Mouse (Mus musculus) right cerebral cortex, postnatal 14 days (tissue): ENCODE measurements at regions not wholly inside any gene's neighbourhood (a gene's known extent, or its start where the extent isn't known, plus 50 kb on each side); places are given as distances from the start of the nearest gene placed in this dataset.

Experiments used
- DNase-seq: peaks from one replicate; pipeline ENCODE4 v3.0.0; 2022

DNA sequence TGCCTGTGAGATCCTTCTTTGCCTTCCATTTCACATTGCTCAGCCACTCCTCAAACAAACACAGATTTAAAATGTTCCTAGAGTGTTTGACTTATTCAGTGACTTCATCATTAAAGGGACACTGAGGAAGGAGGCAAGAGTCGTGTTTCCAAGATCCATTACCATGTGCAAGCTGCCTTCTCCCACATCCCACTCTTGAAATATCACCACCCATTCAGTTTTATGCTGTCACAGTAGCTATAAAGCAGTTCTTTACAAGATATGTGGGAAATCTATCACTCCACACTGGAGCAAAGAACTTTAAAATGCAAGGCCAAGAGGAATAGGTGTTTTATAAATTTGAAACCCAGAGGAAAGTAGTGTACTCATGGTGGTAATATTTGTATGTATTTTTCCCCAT, 110.2 kb upstream of the Gm12695 start:
- no peak for DNase-seq

GRCm38 (mm10) chr4:96881077-96881476, 96.1 kb upstream of the Gm12695 start:
- DNase-seq, result no peak

DNA sequence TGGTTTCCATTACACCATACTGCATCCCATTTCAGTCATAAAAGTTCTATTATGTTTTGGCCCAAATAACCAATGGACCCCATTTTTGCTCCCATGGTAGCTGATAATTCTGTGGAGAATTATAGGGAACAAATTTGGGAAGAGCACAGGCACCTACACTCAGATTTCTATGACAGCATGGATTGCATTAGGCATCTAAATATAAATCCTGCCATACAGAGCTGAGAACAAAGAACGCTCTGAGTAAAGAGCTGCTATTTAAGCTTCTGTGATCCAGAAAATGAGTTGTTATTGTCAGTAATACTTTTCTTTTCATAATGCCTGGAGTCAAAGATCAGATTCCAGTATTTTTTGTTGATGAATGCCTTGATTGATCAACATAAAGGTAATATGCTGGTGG, 93.0 kb upstream of the Gm12695 start:
- no peak for DNase-seq

DNA sequence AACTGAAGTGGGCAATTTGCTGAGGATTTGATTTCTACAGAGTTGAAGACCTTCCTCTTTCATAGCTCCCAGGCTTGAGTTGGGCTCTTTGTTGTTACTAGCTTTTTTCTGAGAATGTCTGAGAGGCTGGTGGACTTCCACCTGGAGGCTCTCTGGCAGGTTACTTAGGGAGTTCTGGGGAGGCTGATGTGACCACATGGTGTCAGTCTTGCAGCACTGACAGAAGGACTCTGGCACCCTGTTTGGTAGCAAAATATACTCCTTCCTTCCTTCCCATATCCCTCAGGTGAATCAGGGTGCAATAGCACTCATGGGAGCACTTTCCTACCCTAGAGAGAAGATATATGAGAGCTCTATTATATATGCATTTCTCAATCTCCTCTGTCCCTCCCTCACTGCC, 89.7 kb upstream of the Gm12695 start:
- DNase-seq, result peak; percentile 4

DNA sequence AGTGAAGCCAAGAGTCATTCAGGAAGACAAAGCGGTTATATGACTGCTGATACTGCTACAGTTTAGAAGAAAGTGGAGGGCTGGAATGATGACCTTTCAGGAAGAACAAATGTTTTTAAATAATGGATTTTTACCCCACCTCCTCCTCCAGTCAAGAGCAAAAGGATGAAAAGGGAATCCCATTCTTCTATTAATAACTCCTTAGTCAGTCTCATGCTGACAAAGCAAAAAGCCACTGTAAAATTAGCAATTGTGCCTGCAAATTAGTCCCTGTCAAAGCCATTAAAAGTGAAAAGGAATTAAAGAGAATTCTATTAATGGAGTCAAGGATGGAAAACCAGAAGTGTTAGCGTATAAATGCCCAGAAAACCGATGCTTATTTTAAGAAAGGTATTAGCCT, 60.2 kb upstream of the Gm12695 start:
- DNase-seq, result no peak
